Mouse (Mus musculus): ENCODE results near the gene Atp6v0a2. TPM values are rescaled to one million over a fixed set of nuclear protein-coding genes. Genes with fewer than 3 reads are reported as not detected.
"Not testable (repeated sequence)": the region's sequence is repeated elsewhere in the genome, so short reads cannot be mapped to it uniquely, and the experiment has no call there.

Atp6v0a2 gene
- total and polyA plus RNA-seq, 3 experiments, result 7.7 to 13.2 (median 10.9) TPM

GRCm38 (mm10) chr5:124633425-124633824 lies 5.0 kb downstream of the Atp6v0a2 start:
- Histone ChIP-seq H3K36me3 (replicated peaks in 1 of 2; ENCODE audit: control insufficient read depth in 1 of 2, insufficient read depth in 1 of 2, low read length in 1 of 2) (peaks cover 24 to 43% of the 10 kb centered on the region in 2 experiments), H3K4me2 (ENCODE audit: insufficient read depth, low read depth, poor library complexity, severe bottlenecking) (no peak overlapping the region), H3K27ac (ENCODE audit: insufficient read depth, low read depth) (no peak overlapping the region), H3K79me2 (replicated peaks; ENCODE audit: control insufficient read depth, extremely low read depth, insufficient read depth, poor library complexity, severe bottlenecking) (0 out of 2 replicates have a peak, but pooled peaks cover 3% of the 10 kb centered on the region), H3K4me1 (ENCODE audit: control insufficient read depth in 1 of 2, insufficient read depth in 2 of 2) (peaks cover 16 to 53% of the 10 kb centered on the region in 2 experiments), H3K9me3 (replicated peaks; ENCODE audit: low read length) (no peaks in the 10 kb centered on the region), H3K27me3 (replicated peaks) (no peaks in the 10 kb centered on the region), H3K9ac (ENCODE audit: insufficient read depth, low read depth) (no peak overlapping the region), H3K4me3 (replicated peaks in 1 of 3; ENCODE audit: low read depth in 2 of 3, low read length in 2 of 3, poor library complexity in 1 of 3) (no peak overlapping the region)
- no peak for DNase-seq (ENCODE audit: extremely low read depth)
- no peak for TF ChIP-seq CHD2 (IDR thresholded peaks at IDR 0.05; ENCODE audit: low read length)
- TF ChIP-seq PAX5 (IDR thresholded peaks at IDR 0.05; ENCODE audit: low read length), result no peak
- TF ChIP-seq KAT2A (IDR thresholded peaks at IDR 0.05; ENCODE audit: insufficient replicate concordance, low read length), result no peak
- TF ChIP-seq MXI1 (IDR thresholded peaks at IDR 0.05; ENCODE audit: low read depth, low read length), result no peak
- TF ChIP-seq RAD21 (IDR thresholded peaks at IDR 0.05; ENCODE audit: low read depth, low read length), result no peak
- TF ChIP-seq ETS1 (conservative IDR thresholded peaks at IDR 0.05; ENCODE audit: low read depth, low read length), result no peak
- no peak for TF ChIP-seq GABPA (IDR thresholded peaks at IDR 0.05; ENCODE audit: insufficient replicate concordance, low read depth, low read length)
- no peak for TF ChIP-seq UBTF (IDR thresholded peaks at IDR 0.05; ENCODE audit: low read depth, low read length)
- TF ChIP-seq ZMIZ1 (IDR thresholded peaks at IDR 0.05; ENCODE audit: low read depth, low read length), result no peak
- no peak for TF ChIP-seq MAFK (IDR thresholded peaks at IDR 0.05; ENCODE audit: insufficient replicate concordance, low read length)
- TF ChIP-seq POLR2AphosphoS2 (IDR thresholded peaks at IDR 0.05; ENCODE audit: low read depth, low read length), result no peak
- TF ChIP-seq POLR2A (IDR thresholded peaks at IDR 0.05; ENCODE audit: low read depth, low read length), result no peak
- no peak for TF ChIP-seq IRF4 (IDR thresholded peaks at IDR 0.05; ENCODE audit: low read depth, low read length)
- TF ChIP-seq USF1 (IDR thresholded peaks at IDR 0.05; ENCODE audit: low read depth, low read length), result no peak
- no peak for TF ChIP-seq MAZ (IDR thresholded peaks at IDR 0.05; ENCODE audit: low read depth, low read length)
- TF ChIP-seq BHLHE40 (IDR thresholded peaks at IDR 0.05; ENCODE audit: low read depth, low read length), result no peak
- TF ChIP-seq NELFE (IDR thresholded peaks at IDR 0.05; ENCODE audit: low read depth, low read length), result no peak
- TF ChIP-seq TBP (conservative IDR thresholded peaks at IDR 0.05; ENCODE audit: low read depth, low read length), result no peak
- TF ChIP-seq SMC3 (IDR thresholded peaks at IDR 0.05; ENCODE audit: low read depth, low read length), result no peak
- in situ Hi-C loops (cut with MboI; ENCODE audit: low pct_ligation_motif_present, low pct_unique_long_range_greater_than_20kb, low sequenced_read_pairs) (no loop called here), dilution Hi-C loops (cut with MboI; ENCODE audit: extremely low pct_ligation_motif_present, extremely low pct_unique_long_range_greater_than_20kb, low sequenced_read_pairs) (no loop called here)

- H3K4me3 ChIP-seq (replicated peaks in 1 of 3; ENCODE audit: low read depth in 2 of 3, low read length in 2 of 3, poor library complexity in 1 of 3); H3K4me2 ChIP-seq (ENCODE audit: insufficient read depth, low read depth, poor library complexity, severe bottlenecking); H3K9ac ChIP-seq (ENCODE audit: insufficient read depth, low read depth); in situ Hi-C loops (cut with MboI; ENCODE audit: low pct_ligation_motif_present, low pct_unique_long_range_greater_than_20kb, low sequenced_read_pairs); DNase-seq (ENCODE audit: extremely low read depth); dilution Hi-C loops (cut with MboI; ENCODE audit: extremely low pct_ligation_motif_present, extremely low pct_unique_long_range_greater_than_20kb, low sequenced_read_pairs); H3K27ac ChIP-seq (ENCODE audit: insufficient read depth, low read depth); H3K27me3 ChIP-seq (replicated peaks); H3K9me3 ChIP-seq (replicated peaks; ENCODE audit: low read length); H3K79me2 ChIP-seq (replicated peaks; ENCODE audit: control insufficient read depth, extremely low read depth, insufficient read depth, poor library complexity, severe bottlenecking): not testable (repeated sequence)
- H3K36me3 ChIP-seq (replicated peaks in 1 of 2; ENCODE audit: control insufficient read depth in 1 of 2, insufficient read depth in 1 of 2, low read length in 1 of 2), result peaks cover 39 to 59% of the 10 kb centered on the region in 2 experiments
- peak in 1 of 2 experiments; percentile 24; a peak in 1 of 4 replicates for TF ChIP-seq CTCF (conservative IDR thresholded peaks at IDR 0.05 in 1 of 2, IDR thresholded peaks at IDR 0.05 in 1 of 2; ENCODE audit: low read depth in 2 of 2, low read length in 2 of 2)
- H3K4me1 ChIP-seq (ENCODE audit: control insufficient read depth in 1 of 2, insufficient read depth in 2 of 2), result peaks cover 16 to 48% of the 10 kb centered on the region in 2 experiments
These were observed 6.7 kb downstream of the Atp6v0a2 start for GRCm38 (mm10) chr5:124635068-124635467.

Measured in CH12.LX (cell line).